Mouse (Mus musculus): ENCODE measurements around the gene Slfnl1. TPM values are rescaled to one million over a fixed set of nuclear protein-coding genes. Genes with fewer than 3 reads are reported as not detected.

The Slfnl1 gene
- total and polyA plus RNA-seq, 3 experiments = 0.17 TPM; not detected in 2

- TF ChIP-seq UBTF (IDR thresholded peaks at IDR 0.05; ENCODE audit: low read depth, low read length) (no peak), USF1 (IDR thresholded peaks at IDR 0.05; ENCODE audit: low read depth, low read length) (no peak), USF2 (conservative IDR thresholded peaks at IDR 0.05; ENCODE audit: low read depth, low read length) (no peak), MEF2A (IDR thresholded peaks at IDR 0.05; ENCODE audit: borderline replicate concordance, low read depth, low read length) (no peak)
- H3K27ac ChIP-seq (ENCODE audit: insufficient read depth, low read depth) = no peak overlapping the region
- no peaks in the 10 kb centered on the region for H3K9me3 ChIP-seq (replicated peaks; ENCODE audit: low read length)
- H3K4me1 ChIP-seq (ENCODE audit: control insufficient read depth in 1 of 2, insufficient read depth in 2 of 2) = peaks cover 0 to 4% of the 10 kb centered on the region in 2 experiments; a peak in 2 of 4 replicates
- DNase-seq (ENCODE audit: extremely low read depth) = no peak
- H3K4me3 ChIP-seq (replicated peaks in 1 of 3; ENCODE audit: low read depth in 2 of 3, low read length in 2 of 3, poor library complexity in 1 of 3) = no peak overlapping the region
- in situ Hi-C loops (cut with MboI; ENCODE audit: low pct_ligation_motif_present, low pct_unique_long_range_greater_than_20kb, low sequenced_read_pairs) = no loop called here
- peaks cover 9 to 66% of the 10 kb centered on the region in 2 experiments for H3K36me3 ChIP-seq (replicated peaks in 1 of 2; ENCODE audit: control insufficient read depth in 1 of 2, insufficient read depth in 1 of 2, low read length in 1 of 2)
- no peak overlapping the region for H3K4me2 ChIP-seq (ENCODE audit: insufficient read depth, low read depth, poor library complexity, severe bottlenecking)
- H3K79me2 ChIP-seq (replicated peaks; ENCODE audit: control insufficient read depth, extremely low read depth, insufficient read depth, poor library complexity, severe bottlenecking) = no peaks in the 10 kb centered on the region
- H3K9ac ChIP-seq (ENCODE audit: insufficient read depth, low read depth) = no peak overlapping the region
- dilution Hi-C loops (cut with MboI; ENCODE audit: extremely low pct_ligation_motif_present, extremely low pct_unique_long_range_greater_than_20kb, low sequenced_read_pairs) = no loop called here
- H3K27me3 ChIP-seq (replicated peaks) = no peaks in the 10 kb centered on the region
Observed at GRCm38 (mm10) chr4:120528171-120528570, 3.9 kb upstream of the Slfnl1 start.

- DNase-seq (ENCODE audit: extremely low read depth) = no peak
- Histone ChIP-seq H3K9ac (ENCODE audit: insufficient read depth, low read depth) (no peak overlapping the region), H3K79me2 (replicated peaks; ENCODE audit: control insufficient read depth, extremely low read depth, insufficient read depth, poor library complexity, severe bottlenecking) (no peaks in the 10 kb centered on the region), H3K27ac (ENCODE audit: insufficient read depth, low read depth) (no peak overlapping the region), H3K4me2 (ENCODE audit: insufficient read depth, low read depth, poor library complexity, severe bottlenecking) (no peak overlapping the region), H3K9me3 (replicated peaks; ENCODE audit: low read length) (no peaks in the 10 kb centered on the region), H3K4me1 (ENCODE audit: control insufficient read depth in 1 of 2, insufficient read depth in 2 of 2) (no peaks in the 10 kb centered on the region), H3K27me3 (replicated peaks) (no peaks in the 10 kb centered on the region), H3K4me3 (replicated peaks in 1 of 3; ENCODE audit: low read depth in 2 of 3, low read length in 2 of 3, poor library complexity in 1 of 3) (no peak overlapping the region), H3K36me3 (replicated peaks in 1 of 2; ENCODE audit: control insufficient read depth in 1 of 2, insufficient read depth in 1 of 2, low read length in 1 of 2) (peaks cover 46 to 60% of the 10 kb centered on the region in 2 experiments)
- no peak for TF ChIP-seq SMC3 (IDR thresholded peaks at IDR 0.05; ENCODE audit: low read depth, low read length)
- dilution Hi-C loops (cut with MboI; ENCODE audit: extremely low pct_ligation_motif_present, extremely low pct_unique_long_range_greater_than_20kb, low sequenced_read_pairs) (no loop called here), in situ Hi-C loops (cut with MboI; ENCODE audit: low pct_ligation_motif_present, low pct_unique_long_range_greater_than_20kb, low sequenced_read_pairs) (no loop called here)
Observed at GRCm38 (mm10) chr4:120538664-120539063, 6.6 kb downstream of the Slfnl1 start.

- H3K4me1 ChIP-seq (ENCODE audit: control insufficient read depth in 1 of 2, insufficient read depth in 2 of 2) = no peaks in the 10 kb centered on the region
- H3K4me2 ChIP-seq (ENCODE audit: insufficient read depth, low read depth, poor library complexity, severe bottlenecking) = no peak overlapping the region
- TF ChIP-seq JUND (conservative IDR thresholded peaks at IDR 0.05; ENCODE audit: low read depth, low read length) = no peak
- TF ChIP-seq TBP (conservative IDR thresholded peaks at IDR 0.05; ENCODE audit: low read depth, low read length) = no peak
- no peak for TF ChIP-seq EP300 (IDR thresholded peaks at IDR 0.05; ENCODE audit: low read length)
- dilution Hi-C loops (cut with MboI; ENCODE audit: extremely low pct_ligation_motif_present, extremely low pct_unique_long_range_greater_than_20kb, low sequenced_read_pairs) = no loop called here
- no peak overlapping the region for H3K27ac ChIP-seq (ENCODE audit: insufficient read depth, low read depth)
- H3K9ac ChIP-seq (ENCODE audit: insufficient read depth, low read depth) = no peak overlapping the region
- peaks cover 72 to 94% of the 10 kb centered on the region in 2 experiments for H3K36me3 ChIP-seq (replicated peaks in 1 of 2; ENCODE audit: control insufficient read depth in 1 of 2, insufficient read depth in 1 of 2, low read length in 1 of 2)
- H3K79me2 ChIP-seq (replicated peaks; ENCODE audit: control insufficient read depth, extremely low read depth, insufficient read depth, poor library complexity, severe bottlenecking) = no peaks in the 10 kb centered on the region; the same call in 1 of the 2 replicates
- DNase-seq (ENCODE audit: extremely low read depth) = no peak
- no peaks in the 10 kb centered on the region for H3K9me3 ChIP-seq (replicated peaks; ENCODE audit: low read length)
- no peaks in the 10 kb centered on the region for H3K27me3 ChIP-seq (replicated peaks)
- in situ Hi-C loops (cut with MboI; ENCODE audit: low pct_ligation_motif_present, low pct_unique_long_range_greater_than_20kb, low sequenced_read_pairs) = no loop called here
- no peak overlapping the region for H3K4me3 ChIP-seq (replicated peaks in 1 of 3; ENCODE audit: low read depth in 2 of 3, low read length in 2 of 3, poor library complexity in 1 of 3)
Observed at GRCm38 (mm10) chr4:120544896-120545295, 12.9 kb downstream of the Slfnl1 start.
